Comparison of ENCODE assay signal across 22 mouse cellular contexts in genomic region chrX:122935358-122935757, GRCm38 (mm10).
A peak's percentile ranks its signal among the peaks of the same experiment; 100 is the strongest.
DNase-seq lines count a peak whose midpoint lies in the region; ATAC-seq and TF ChIP-seq lines count a peak whose summit lies in the region.
"Had no signal": no experiment of that assay in that cellular context is flagged by ENCODE, and none has a peak within 500 bp of the region (broad histone marks: within the 10 kb centered on the region; RNA-seq: fewer than 3 reads in every experiment).

No protein-coding gene starts in this region.

- no peaks in the 10 kb centered on the region for H3K27me3 ChIP-seq in forebrain, postnatal 0 days (ENCODE audit: insufficient read depth, low read length)
- no peaks in the 10 kb centered on the region for H3K27me3 ChIP-seq in forebrain, embryonic 11.5 days (ENCODE audit: control insufficient read depth, insufficient read depth, low read length)
- H3K27me3 ChIP-seq: hindbrain, embryonic 13.5 days had no signal

- H3K4me2 ChIP-seq in forebrain, postnatal 0 days (ENCODE audit: low read depth): no peak overlapping the region
- H3K4me2 ChIP-seq in forebrain, embryonic 11.5 days (ENCODE audit: low read depth, low read length, severe bottlenecking): no peak overlapping the region
- H3K4me2 ChIP-seq: heart, embryonic 11.5 days; hindbrain, embryonic 13.5 days had no signal

- TF ChIP-seq CTCF in forebrain, postnatal 0 days (IDR thresholded peaks at IDR 0.05; ENCODE audit: low read depth): peak; percentile 17; the same call in 1 of the 2 replicates
- peak; percentile 31 for TF ChIP-seq CTCF in left cerebral cortex, adult 2 months (IDR thresholded peaks at IDR 0.05)
- TF ChIP-seq CTCF in brain, embryonic 14.5 days (IDR thresholded peaks at IDR 0.05; ENCODE audit: borderline replicate concordance, extremely low read depth, insufficient read depth, insufficient read length): no peak

- H3K27ac ChIP-seq in forebrain, postnatal 0 days (ENCODE audit: low read depth, low read length): no peak overlapping the region
- H3K27ac ChIP-seq in forebrain, embryonic 11.5 days (ENCODE audit: low read depth, low read length): no peak overlapping the region
- no peak overlapping the region for H3K27ac ChIP-seq in left cerebral cortex, adult 2 months
- H3K27ac ChIP-seq: forebrain, embryonic 10.5 days; gastrocnemius, adult 2 months; hindbrain, embryonic 10.5 days; hindbrain, embryonic 13.5 days had no signal

- no peak for ATAC-seq in forebrain, postnatal 0 days
- ATAC-seq in forebrain, embryonic 11.5 days (replicated peaks; ENCODE audit: low FRiP score): no peak
- ATAC-seq: activated CD4-positive, CD25-positive, alpha-beta regulatory T cell, adult 4 months; CD4-positive, CD25-positive, alpha-beta regulatory T cell, adult 4 months; forebrain, embryonic 16.5 days had no signal

- intact Hi-C loops in left cerebral cortex, adult 2 months (cut with DNase I): no loop called here
- intact Hi-C loops in heart, postnatal 36 days (cut with DNase I): no loop called here

- no peaks in the 10 kb centered on the region for H3K9me3 ChIP-seq in forebrain, postnatal 0 days (ENCODE audit: low read length)
- no peaks in the 10 kb centered on the region for H3K9me3 ChIP-seq in forebrain, embryonic 11.5 days (ENCODE audit: control insufficient read depth, low read length)
- H3K9me3 ChIP-seq: forebrain, embryonic 10.5 days; hindbrain, embryonic 10.5 days; hindbrain, embryonic 13.5 days had no signal

- DNase-seq in forebrain, postnatal 0 days: peak; percentile 2
- no peak for DNase-seq in forebrain, embryonic 11.5 days (ENCODE audit: low spot score)
- DNase-seq in left cerebral cortex, adult 2 months (ENCODE audit: extremely low spot score in 1 of 2, low spot score in 2 of 2): no peak
- no peak for DNase-seq in left cerebral cortex, adult 11 months (ENCODE audit: low spot score)
- DNase-seq in 416B (ENCODE audit: low read depth): peak; percentile 2
- peak; percentile 1 for DNase-seq in brain, embryonic 14.5 days (ENCODE audit: low read depth)
- no peak for DNase-seq in heart, postnatal 36 days
- DNase-seq: adrenal gland, adult 8-10 months; adrenal gland, postnatal 25 days; cerebellum, adult 18-20 months; cerebellum, adult 9-10 months; cerebellum, postnatal 14 days; gastrocnemius, adult 2 months; gastrocnemius, postnatal 14 days; heart, adult 11 months had no signal

- TF ChIP-seq POLR2A in brain, embryonic 14.5 days (IDR thresholded peaks at IDR 0.05; ENCODE audit: borderline replicate concordance, extremely low read depth, insufficient read depth, insufficient read length, poor library complexity, severe bottlenecking): no peak

- WGBS in forebrain, postnatal 0 days: 40% methylated on average over 1 of the region's 1 CpGs
- 62% methylated on average over 1 of the region's 1 CpGs for WGBS in forebrain, embryonic 11.5 days

- no peak overlapping the region for H3K9ac ChIP-seq in forebrain, postnatal 0 days
- H3K9ac ChIP-seq in forebrain, embryonic 11.5 days (ENCODE audit: low read length): no peak overlapping the region
- H3K9ac ChIP-seq: hindbrain, embryonic 13.5 days had no signal

- no peak overlapping the region for H3K4me3 ChIP-seq in forebrain, postnatal 0 days (ENCODE audit: low read depth, low read length)
- H3K4me3 ChIP-seq in forebrain, embryonic 11.5 days (ENCODE audit: low read depth, low read length): no peak overlapping the region
- no peak overlapping the region for H3K4me3 ChIP-seq in left cerebral cortex, adult 2 months
- H3K4me3 ChIP-seq: forebrain, embryonic 10.5 days; gastrocnemius, adult 2 months; hindbrain, embryonic 10.5 days; hindbrain, embryonic 13.5 days had no signal

- H3K36me3 ChIP-seq in forebrain, postnatal 0 days (ENCODE audit: insufficient read depth): no peaks in the 10 kb centered on the region
- no peaks in the 10 kb centered on the region for H3K36me3 ChIP-seq in forebrain, embryonic 11.5 days (ENCODE audit: control insufficient read depth, insufficient read depth, low read length)
- H3K36me3 ChIP-seq: forebrain, embryonic 10.5 days; hindbrain, embryonic 10.5 days; hindbrain, embryonic 13.5 days had no signal

- H3K4me1 ChIP-seq in forebrain, postnatal 0 days (ENCODE audit: insufficient read depth): no peaks in the 10 kb centered on the region
- no peaks in the 10 kb centered on the region for H3K4me1 ChIP-seq in forebrain, embryonic 11.5 days (replicated peaks; ENCODE audit: control insufficient read depth, insufficient read depth, low read length)
- H3K4me1 ChIP-seq: forebrain, embryonic 10.5 days; hindbrain, embryonic 10.5 days; hindbrain, embryonic 13.5 days had no signal

Comparison
In these comparisons a context has a peak if more than half of its experiments do, and no peak if none do; other contexts are left out.
1. DNase-seq: peak in forebrain, postnatal 0 days (single experiment), 416B (single experiment) and brain, embryonic 14.5 days (single experiment); none in forebrain, embryonic 11.5 days (single experiment), left cerebral cortex, adult 2 months (0 of 2), left cerebral cortex, adult 11 months (single experiment) and heart, postnatal 36 days (0 of 2).